Mouse (Mus musculus) embryonic fibroblast, embryonic 13.5 days (primary cell): Measurements from ENCODE around the gene Spaca4. TPM values are rescaled to one million over a fixed set of nuclear protein-coding genes. Genes with fewer than 3 reads are reported as not detected.
A peak's percentile ranks its signal among the peaks of the same experiment; 100 is the strongest.

Source experiments
- H3K27ac ChIP-seq: 2 replicates; pipeline ENCODE4 v1.5.1; 2012; ENCODE audit warnings: low read length, control low read depth, inconsistent platforms; ENCODE audit not compliant: insufficient read depth
- H3K4me1 ChIP-seq: 2 replicates; pipeline ENCODE4 v1.6.1; 2011; ENCODE audit warnings: low read length; ENCODE audit not compliant: control insufficient read depth, insufficient read depth
- H3K4me3 ChIP-seq: 2 replicates; pipeline ENCODE4 v1.5.1; 2011; ENCODE audit warnings: mild to moderate bottlenecking, control low read depth, low read length; ENCODE audit not compliant: insufficient read depth
- CTCF ChIP-seq: IDR thresholded peaks from 2 replicates; pipeline ENCODE4 v1.5.1; 2011; ENCODE audit warnings: mild to moderate bottlenecking, control low read depth, low read length, moderate library complexity, borderline replicate concordance; ENCODE audit not compliant: insufficient read depth
- POLR2A ChIP-seq: IDR thresholded peaks from 2 replicates; pipeline ENCODE4 v1.6.1; 2011; ENCODE audit warnings: low read depth, mild to moderate bottlenecking, control low read depth, low read length, moderate library complexity
- polyA plus RNA-seq: library from polyadenylated mRNA; stranded (reverse); fragments of >200 nt; gene quantifications from 2 replicates; pipeline ENCODE4 v1.2.4, GENCODE M21; 2011; ENCODE audit warnings: low read depth; ENCODE audit not compliant: missing spikeins, insufficient read length

Gene Spaca4
- polyA plus RNA-seq, 1 experiment, result not detected

DNA sequence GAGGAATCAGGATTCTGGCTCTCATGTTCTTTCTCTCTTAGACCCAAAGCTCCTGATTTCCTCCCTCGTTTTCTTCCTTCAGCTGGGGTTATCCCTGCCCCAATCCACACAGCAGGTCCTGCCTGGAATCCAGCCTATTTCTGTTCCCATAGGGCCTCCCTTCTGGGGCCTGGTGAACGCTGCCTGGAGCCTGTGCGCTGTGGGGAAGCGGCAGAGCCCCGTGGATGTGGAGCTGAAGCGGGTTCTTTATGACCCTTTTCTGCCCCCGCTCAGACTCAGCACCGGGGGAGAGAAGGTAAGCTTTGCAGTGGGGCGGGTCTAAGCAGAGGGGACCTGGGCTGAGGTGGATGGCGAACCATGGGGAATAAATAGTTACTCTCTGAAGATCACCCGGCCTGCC, 24.5 kb downstream of the Spaca4 start:
- Histone ChIP-seq H3K27ac (no peak overlapping the region), H3K4me3 (no peak overlapping the region), H3K4me1 (peaks cover 4% of the 10 kb centered on the region; the same call in 1 of the 2 replicates)
- TF ChIP-seq CTCF (no peak), POLR2A (no peak)

DNA sequence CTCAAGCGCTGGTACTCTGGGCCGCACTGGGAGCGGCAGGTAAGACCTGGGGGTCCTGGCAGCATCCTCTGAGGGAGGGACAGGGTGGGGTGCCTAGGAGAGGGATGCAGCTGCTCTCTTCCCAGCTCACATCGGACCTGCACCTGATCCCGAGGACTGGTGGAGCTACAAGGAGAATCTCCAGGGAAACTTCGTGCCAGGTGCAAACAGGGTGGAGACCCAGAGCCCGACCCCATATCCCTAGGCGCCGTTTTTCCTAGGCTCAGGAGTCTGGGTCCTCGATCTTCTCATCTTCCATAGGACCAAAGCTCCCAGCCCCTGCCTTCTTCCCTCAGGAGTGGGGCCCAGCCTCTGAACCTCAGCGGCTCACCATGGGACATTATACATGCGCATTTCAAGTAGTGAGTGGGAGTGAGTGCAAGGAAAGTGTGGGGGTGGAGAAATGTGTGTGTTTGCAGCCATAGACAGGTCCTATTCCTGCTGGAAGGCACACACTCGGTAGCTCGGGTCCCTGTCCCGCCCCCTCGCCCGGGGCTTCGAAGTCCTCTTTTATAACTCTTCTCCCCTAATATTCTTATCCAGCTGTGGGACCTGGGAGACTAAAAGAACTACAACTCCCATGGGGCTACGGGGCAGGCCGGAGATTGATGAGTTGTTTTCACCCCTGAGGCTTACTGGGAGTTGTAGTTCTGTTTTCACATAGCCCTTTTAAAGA, 25.2 kb downstream of the Spaca4 start:
- Histone ChIP-seq H3K4me3 (peak overlapping the region; percentile 9; the same call in 1 of the 2 replicates), H3K4me1 (0 out of 2 replicates have a peak, but pooled peaks cover 4% of the 10 kb centered on the region), H3K27ac (no peak overlapping the region)
- TF ChIP-seq POLR2A (no peak), CTCF (no peak)

DNA sequence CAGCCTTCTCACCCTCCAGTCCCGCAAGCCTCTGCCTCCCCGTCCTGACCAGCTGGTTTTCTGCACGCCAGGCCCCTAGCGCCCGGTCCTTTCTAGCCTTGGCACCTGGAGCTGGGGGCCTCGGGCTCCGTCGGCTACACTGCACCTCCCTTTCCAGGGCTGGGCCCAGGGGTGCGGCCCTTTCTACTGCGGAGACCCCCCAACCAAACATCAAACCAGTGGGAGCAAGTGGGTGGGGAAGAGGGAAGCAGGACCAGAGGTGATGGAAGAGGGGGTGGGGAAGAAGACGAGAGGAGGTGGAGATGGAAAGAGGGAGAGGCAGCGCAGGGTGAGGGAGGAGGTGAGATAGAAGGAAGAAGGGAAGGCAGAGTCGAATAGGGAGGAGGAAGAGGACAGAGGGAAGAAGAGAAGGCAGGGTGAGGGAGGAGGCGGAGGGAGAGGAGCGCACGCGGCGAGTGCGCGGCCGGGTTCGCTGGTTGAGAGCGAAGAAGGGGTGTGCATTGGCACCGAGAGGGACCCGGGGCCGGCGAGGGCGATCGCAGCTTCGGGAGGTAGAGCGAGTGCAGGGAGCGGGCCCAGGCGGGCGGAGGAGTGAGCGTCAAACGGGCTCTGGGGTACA, 26.0 kb downstream of the Spaca4 start, which contains the start of gene Car11:
Gene Car11, plus strand, starts transcription at position 321 of the 619 bp plus-strand sequence.
- peak within 1 kb of the TSS; percentile 9; the same call in 1 of the 2 replicates for H3K4me3 ChIP-seq
- no peak for TF ChIP-seq CTCF
- no peak for TF ChIP-seq POLR2A
- H3K4me1 ChIP-seq, result 0 out of 2 replicates have a peak, but pooled peaks cover 4% of the 10 kb centered on the region
- H3K27ac ChIP-seq, result no peak within 1 kb of the TSS

DNA sequence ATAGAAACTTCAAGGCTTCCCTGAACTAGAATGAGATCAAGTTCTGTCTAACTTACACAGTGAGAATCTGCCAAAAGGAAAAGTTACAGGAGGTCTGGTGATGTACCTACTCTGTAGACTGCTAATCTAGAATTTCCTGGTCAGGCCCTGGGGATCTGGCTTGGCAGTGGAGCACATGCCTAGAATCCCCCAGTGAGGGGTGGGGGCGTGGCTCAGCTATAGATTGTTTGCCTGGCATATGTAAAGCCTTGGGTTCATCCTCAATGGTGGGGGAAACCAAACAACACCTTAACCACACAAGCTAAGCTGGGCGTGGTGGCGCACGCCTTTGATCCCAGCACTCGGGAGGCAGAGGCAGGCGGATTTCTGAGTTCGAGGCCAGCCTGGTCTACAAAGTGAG, 27.7 kb downstream of the Spaca4 start:
- Histone ChIP-seq H3K4me3 (no peak overlapping the region), H3K4me1 (0 out of 2 replicates have a peak, but pooled peaks cover 4% of the 10 kb centered on the region), H3K27ac (no peak overlapping the region)
- TF ChIP-seq CTCF, result no peak
- no peak for TF ChIP-seq POLR2A

DNA sequence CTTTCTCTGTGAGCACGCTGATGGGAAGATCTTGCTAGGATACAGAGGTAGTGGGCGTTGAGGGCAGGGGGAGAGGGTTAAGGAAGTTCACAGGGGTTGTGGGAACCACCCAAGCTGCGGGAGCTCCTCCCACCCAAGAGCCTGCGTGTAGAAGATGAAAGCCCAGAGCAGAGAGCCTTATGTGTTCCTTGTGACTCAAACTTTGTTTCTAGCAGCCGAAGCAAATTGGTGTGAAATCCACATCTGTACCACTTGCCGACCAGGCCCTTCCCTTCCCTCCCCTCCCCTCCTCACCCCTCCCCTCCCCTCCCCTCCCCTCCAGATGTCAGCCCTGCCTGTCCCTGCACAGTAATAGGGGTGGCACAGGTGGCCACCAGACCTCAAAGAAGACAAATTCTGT, 30.5 kb downstream of the Spaca4 start:
- Histone ChIP-seq H3K4me1 (no peaks in the 10 kb centered on the region), H3K27ac (no peak overlapping the region), H3K4me3 (no peak overlapping the region)
- no peak for TF ChIP-seq POLR2A
- no peak for TF ChIP-seq CTCF

DNA sequence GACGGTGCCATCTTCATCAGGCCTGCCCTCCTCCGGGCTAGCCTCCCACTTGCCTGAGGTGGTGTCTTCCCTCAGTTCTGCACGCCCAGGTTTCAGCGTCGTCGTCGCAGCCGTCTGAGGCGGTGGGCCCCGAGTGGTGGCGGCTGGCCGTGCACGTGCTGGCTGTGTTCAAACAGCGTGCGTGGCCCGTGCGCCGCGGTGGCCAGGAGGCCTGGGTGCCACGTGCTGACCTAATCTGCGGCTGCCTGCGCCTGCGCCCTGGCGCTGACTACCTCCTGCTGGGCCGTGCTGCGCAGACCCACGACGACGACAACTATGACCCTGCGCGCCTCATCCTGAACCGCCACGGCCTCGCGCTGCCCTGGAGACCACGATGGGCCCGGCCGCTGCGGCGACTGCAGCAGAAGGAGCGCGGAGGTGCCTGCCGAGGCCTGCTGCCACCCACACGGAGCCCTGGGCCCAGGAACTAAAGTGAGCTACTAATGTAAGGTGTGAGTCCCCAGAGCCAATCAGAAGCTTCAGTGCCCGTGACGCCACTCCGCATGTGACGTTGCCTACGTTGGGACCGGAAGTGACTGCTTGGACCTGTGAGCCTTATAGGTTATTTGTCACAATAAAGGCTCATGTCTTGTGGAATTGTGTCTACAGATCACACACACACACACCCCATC, 31.6 kb downstream of the Spaca4 start, which contains the start of gene Sec1:
Gene Sec1, minus strand, starts transcription at position 482 of the 671 bp plus-strand sequence.
- no peaks in the 10 kb centered on the region for H3K4me1 ChIP-seq
- no peak within 1 kb of the TSS for H3K27ac ChIP-seq
- H3K4me3 ChIP-seq, result no peak within 1 kb of the TSS
- TF ChIP-seq POLR2A (no peak), CTCF (no peak)

DNA sequence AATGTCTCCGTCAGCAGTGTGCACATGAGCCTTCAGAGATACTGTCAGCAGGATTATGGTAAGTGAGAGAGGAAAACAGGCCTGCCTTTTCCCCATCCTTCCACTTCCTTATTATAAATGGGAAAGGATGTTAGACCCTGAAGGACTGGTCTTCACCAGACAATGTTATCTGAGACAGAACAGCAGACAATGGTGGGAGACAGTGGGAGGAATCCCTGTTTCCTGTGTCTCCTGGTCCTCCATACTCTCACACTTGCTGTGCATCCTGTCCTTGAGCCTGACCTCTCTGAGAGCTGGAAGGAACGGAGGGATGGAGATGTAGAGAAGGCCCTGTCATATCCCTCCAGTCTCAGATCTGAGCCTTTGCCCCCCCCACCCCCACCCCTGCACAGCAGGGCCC, 33.2 kb downstream of the Spaca4 start:
- Histone ChIP-seq H3K27ac (no peak overlapping the region), H3K4me3 (no peak overlapping the region), H3K4me1 (no peaks in the 10 kb centered on the region)
- TF ChIP-seq POLR2A (no peak), CTCF (no peak)

DNA sequence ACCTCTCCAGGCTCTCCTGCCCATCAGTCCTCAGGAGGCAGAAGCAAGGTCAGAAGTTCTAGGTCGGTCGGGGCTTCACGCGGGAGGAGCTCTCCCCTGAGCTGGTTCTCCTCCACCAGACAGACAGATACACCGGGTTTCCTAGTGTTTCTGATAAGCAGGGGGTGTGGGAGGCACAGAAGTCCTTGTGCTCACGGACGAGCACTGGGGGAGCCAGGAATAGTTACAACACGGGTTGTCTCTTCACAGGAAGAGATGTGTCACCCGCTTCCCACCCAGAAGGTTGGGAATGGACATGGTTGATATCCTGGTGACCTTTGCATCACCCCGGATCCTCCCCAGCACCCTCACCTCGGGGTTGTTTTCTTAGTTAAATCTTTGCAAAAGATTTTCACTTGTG, 35.8 kb downstream of the Spaca4 start:
- TF ChIP-seq POLR2A (no peak), CTCF (no peak)
- no peak overlapping the region for H3K27ac ChIP-seq
- H3K4me3 ChIP-seq, result no peak overlapping the region
- no peaks in the 10 kb centered on the region for H3K4me1 ChIP-seq

DNA sequence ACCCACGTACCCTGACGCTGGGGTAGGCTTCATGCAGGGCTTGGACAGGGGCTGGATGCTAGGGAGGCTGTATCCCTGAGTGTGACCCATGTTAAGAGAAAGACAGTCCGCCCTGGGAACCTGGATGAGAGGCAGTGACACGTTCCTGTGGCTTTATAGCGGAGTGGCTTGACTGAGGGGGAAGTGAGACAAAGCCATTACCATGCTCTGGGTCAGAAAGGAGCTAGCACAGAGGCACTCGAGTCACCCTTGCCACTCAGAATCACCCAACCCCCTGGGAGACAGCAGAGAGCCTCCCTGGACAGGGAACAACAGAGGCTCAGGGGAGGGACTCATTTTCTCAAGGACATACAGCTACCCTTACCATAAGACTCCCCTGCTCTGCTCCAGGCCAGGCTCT, 36.5 kb downstream of the Spaca4 start:
- no peak overlapping the region for H3K27ac ChIP-seq
- no peak for TF ChIP-seq POLR2A
- TF ChIP-seq CTCF, result no peak

More for the DNA sequence above, 36.5 kb downstream of the Spaca4 start:
- Histone ChIP-seq H3K4me1 (no peaks in the 10 kb centered on the region), H3K4me3 (no peak overlapping the region)
